Mouse (Mus musculus): Measurements from ENCODE around the gene Zfp598. TPM values are rescaled to one million over a fixed set of nuclear protein-coding genes. Genes with fewer than 3 reads are reported as not detected.

Zfp598 gene
- polyA plus RNA-seq, 1 experiment from 2014 or later = 12.5 TPM

DNA sequence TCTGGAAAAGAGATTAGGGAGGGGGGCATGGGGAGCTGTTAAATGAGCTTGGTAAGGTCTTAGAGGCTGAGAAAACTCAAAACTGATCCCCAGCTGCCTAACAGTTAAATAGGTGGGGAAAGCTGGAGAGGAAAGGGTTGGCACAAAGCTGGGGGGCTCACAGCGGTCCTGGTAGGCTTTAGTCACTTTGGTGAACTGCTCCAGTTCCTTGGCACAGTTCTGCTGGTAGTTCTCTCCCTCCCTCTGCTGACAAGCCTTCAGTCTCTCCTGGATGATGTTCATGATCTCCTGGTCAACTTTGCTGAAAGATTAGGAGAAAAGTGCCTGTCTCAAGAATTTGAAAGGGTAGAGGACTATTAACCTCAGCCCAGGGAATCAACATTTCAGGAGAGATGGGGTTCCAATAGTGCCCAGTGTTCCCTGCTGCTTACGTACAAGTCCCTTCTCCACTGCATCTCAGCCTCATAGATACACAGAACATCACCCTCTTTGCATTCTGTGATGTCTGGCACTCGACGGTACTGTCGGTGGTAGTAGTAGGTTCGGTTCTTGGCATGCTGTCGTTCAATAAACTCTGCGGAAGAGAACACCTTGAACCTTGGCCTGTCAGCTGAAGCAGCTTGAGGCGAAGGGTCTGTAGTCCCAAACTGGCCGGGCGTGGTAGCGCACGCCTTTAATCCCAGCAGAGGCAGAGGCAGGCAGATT, 52.9 kb downstream of the Zfp598 start:
- Histone ChIP-seq H3K4me1 (replicated peaks) (peaks cover 34% of the 10 kb centered on the region), H3K27ac (no peak overlapping the region), H3K9ac (peak overlapping the region; percentile 56; the same call in 1 of the 2 replicates), H3K27me3 (no peaks in the 10 kb centered on the region), H3K9me3 (replicated peaks) (no peaks in the 10 kb centered on the region), H3K36me3 (peaks cover 19% of the 10 kb centered on the region), H3K4me2 (peak overlapping the region; percentile 70), H3K4me3 (peak overlapping the region; percentile 89)
- 33% methylated on average over 13 of the region's 13 CpGs for WGBS
- ATAC-seq (replicated peaks; ENCODE audit: insufficient number of reproducible peaks, insufficient read depth, low FRiP score, low read depth) = no peak

DNA sequence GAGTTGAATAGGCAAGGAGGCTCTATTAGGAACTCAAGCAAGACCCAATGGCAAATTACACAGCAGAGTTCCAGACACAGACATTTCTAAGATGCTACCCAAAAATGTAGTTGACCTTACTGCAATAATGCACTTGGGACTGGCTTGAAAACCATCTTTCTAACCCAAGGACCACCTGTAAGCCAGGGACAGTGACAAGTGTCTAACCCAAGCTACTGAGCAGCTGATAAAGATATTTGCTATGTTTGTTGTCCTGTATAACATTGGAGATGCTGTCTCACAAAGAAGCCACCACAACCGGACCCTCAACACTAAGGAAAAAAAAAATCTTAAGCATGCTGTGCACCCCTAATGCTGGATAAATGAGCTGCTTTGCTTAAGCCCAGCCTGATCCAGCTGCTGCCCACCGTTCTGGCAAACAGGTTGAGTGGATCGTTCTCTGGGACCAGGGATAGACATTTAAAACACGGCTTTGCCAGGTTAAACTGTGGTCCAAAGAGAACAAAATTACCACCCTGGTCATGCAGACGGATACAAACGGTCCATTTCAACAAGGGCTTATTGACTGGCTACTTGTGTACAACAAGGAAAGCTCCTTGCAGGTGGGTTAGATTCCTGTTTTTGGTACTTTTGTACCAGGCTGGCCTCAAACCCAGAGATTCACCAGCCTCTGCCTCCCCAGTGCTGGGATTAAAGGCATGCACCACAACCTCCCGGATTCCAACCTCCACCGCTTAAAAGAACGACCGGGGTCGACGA, 53.8 kb downstream of the Zfp598 start:
- no peak for ATAC-seq (replicated peaks; ENCODE audit: insufficient number of reproducible peaks, insufficient read depth, low FRiP score, low read depth)
- peak overlapping the region; percentile 96 for H3K27ac ChIP-seq
- WGBS = 4% methylated on average over 12 of the region's 12 CpGs

GRCm38 (mm10) chr17:24723881-24724180, 54.3 kb downstream of the Zfp598 start:
- peak overlapping the region; percentile 70 for H3K4me2 ChIP-seq
- no peaks in the 10 kb centered on the region; the same call in 1 of the 2 replicates for H3K27me3 ChIP-seq
- peak overlapping the region; percentile 96 for H3K27ac ChIP-seq
- peaks cover 31% of the 10 kb centered on the region for H3K4me1 ChIP-seq (replicated peaks)
- peak overlapping the region; percentile 89 for H3K4me3 ChIP-seq
- WGBS = 0% methylated on average over 15 of the region's 15 CpGs
- 0 out of 2 replicates have a peak, but pooled peaks have one; percentile 4 for ATAC-seq (replicated peaks; ENCODE audit: insufficient number of reproducible peaks, insufficient read depth, low FRiP score, low read depth)
- peak overlapping the region; percentile 95 for H3K9ac ChIP-seq
- no peaks in the 10 kb centered on the region for H3K9me3 ChIP-seq (replicated peaks)
- H3K36me3 ChIP-seq = peaks cover 16% of the 10 kb centered on the region

More for the DNA sequence above, 53.8 kb downstream of the Zfp598 start:
- Histone ChIP-seq H3K36me3 (peaks cover 16% of the 10 kb centered on the region), H3K4me2 (peak overlapping the region; percentile 70), H3K27me3 (no peaks in the 10 kb centered on the region; the same call in 1 of the 2 replicates), H3K4me1 (replicated peaks) (peaks cover 34% of the 10 kb centered on the region), H3K9me3 (replicated peaks) (no peaks in the 10 kb centered on the region), H3K4me3 (peak overlapping the region; percentile 89), H3K9ac (peak overlapping the region; percentile 95)

GRCm38 (mm10) chr17:24724184-24724583, 54.7 kb downstream of the Zfp598 start, which contains the start of gene Ndufb10:
Ndufb10 (minus strand) TSS chr17:24724478.
- peak; percentile 72 for ATAC-seq (replicated peaks; ENCODE audit: insufficient number of reproducible peaks, insufficient read depth, low FRiP score, low read depth)
- WGBS = 1% methylated on average over 30 of the region's 30 CpGs
- H3K36me3 ChIP-seq = peaks cover 16% of the 10 kb centered on the region

DNA sequence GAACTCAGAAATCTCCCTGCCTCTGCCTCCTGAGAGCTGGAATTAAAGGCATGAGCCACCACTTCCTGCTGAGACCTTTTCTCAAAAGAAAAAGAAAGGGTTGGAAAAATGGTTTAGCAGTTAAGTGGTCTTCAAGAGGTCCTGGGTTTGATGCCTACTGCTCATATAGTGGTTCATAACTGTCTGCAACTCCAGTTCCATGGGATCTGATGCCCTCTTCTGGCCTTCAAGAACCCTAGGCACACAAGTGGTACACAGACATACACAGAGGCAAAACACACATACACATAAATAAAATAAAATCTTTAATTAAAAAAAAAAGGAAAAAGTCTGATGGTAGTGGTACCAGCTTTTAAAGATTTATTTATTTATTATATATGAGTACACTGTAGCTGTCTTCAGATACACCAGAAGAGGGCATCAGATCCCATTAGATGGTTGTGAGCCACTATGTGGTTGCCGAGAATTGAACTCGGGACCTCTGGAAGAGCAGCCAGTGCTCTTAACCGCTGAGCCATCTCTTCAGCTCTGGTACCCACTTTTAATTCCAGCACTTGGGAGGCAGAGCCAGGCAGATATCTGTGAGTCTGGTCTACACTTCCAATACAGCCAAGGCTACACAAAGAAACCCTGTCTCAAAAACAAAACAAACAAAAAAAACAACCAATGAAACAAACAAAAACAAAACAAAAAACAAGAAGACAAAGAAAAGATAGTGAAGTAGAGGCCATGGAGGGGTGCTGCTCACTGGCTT, 56.3 kb downstream of the Zfp598 start:
- ATAC-seq (replicated peaks; ENCODE audit: insufficient number of reproducible peaks, insufficient read depth, low FRiP score, low read depth) = no peak
- 73% methylated on average over 3 of the region's 3 CpGs for WGBS

More at GRCm38 (mm10) chr17:24724184-24724583, 54.7 kb downstream of the Zfp598 start, which contains the start of gene Ndufb10:
- Histone ChIP-seq H3K4me3 (peak within 1 kb of the TSS; percentile 89), H3K4me1 (replicated peaks) (peaks cover 27% of the 10 kb centered on the region), H3K9me3 (replicated peaks) (no peaks in the 10 kb centered on the region), H3K9ac (peak within 1 kb of the TSS; percentile 95), H3K4me2 (peak within 1 kb of the TSS; percentile 70), H3K27me3 (no peaks in the 10 kb centered on the region; the same call in 1 of the 2 replicates), H3K27ac (peak within 1 kb of the TSS; percentile 96)

GRCm38 (mm10) chr17:24727618-24728017, 58.1 kb downstream of the Zfp598 start, which contains the start of gene Rpl3l:
Rpl3l (plus strand) TSS chr17:24727820.
- Histone ChIP-seq H3K4me2 (no peak within 1 kb of the TSS), H3K4me1 (replicated peaks) (peaks cover 24% of the 10 kb centered on the region), H3K9me3 (replicated peaks) (no peaks in the 10 kb centered on the region), H3K36me3 (peaks cover under 1% of the 10 kb centered on the region; the same call in 1 of the 2 replicates), H3K4me3 (no peak within 1 kb of the TSS), H3K9ac (no peak within 1 kb of the TSS), H3K27me3 (no peaks in the 10 kb centered on the region; the same call in 1 of the 2 replicates), H3K27ac (no peak within 1 kb of the TSS)
- ATAC-seq (replicated peaks; ENCODE audit: insufficient number of reproducible peaks, insufficient read depth, low FRiP score, low read depth) = no peak
- 50% methylated on average over 2 of the region's 2 CpGs for WGBS

More for the DNA sequence above, 56.3 kb downstream of the Zfp598 start:
- H3K27me3 ChIP-seq = no peaks in the 10 kb centered on the region; the same call in 1 of the 2 replicates
- peaks cover 27% of the 10 kb centered on the region for H3K4me1 ChIP-seq (replicated peaks)
- H3K4me3 ChIP-seq = no peak overlapping the region
- no peaks in the 10 kb centered on the region for H3K9me3 ChIP-seq (replicated peaks)
- no peak overlapping the region for H3K4me2 ChIP-seq
- no peak overlapping the region for H3K9ac ChIP-seq
- H3K36me3 ChIP-seq = peaks cover 16% of the 10 kb centered on the region
- no peak overlapping the region for H3K27ac ChIP-seq

GRCm38 (mm10) chr17:24728184-24728583, 58.7 kb downstream of the Zfp598 start:
- Histone ChIP-seq H3K9me3 (replicated peaks) (no peaks in the 10 kb centered on the region), H3K27me3 (no peaks in the 10 kb centered on the region; the same call in 1 of the 2 replicates), H3K27ac (no peak overlapping the region), H3K4me1 (replicated peaks) (peaks cover 21% of the 10 kb centered on the region), H3K4me3 (no peak overlapping the region), H3K36me3 (no peaks in the 10 kb centered on the region), H3K9ac (no peak overlapping the region), H3K4me2 (no peak overlapping the region)
- no peak for ATAC-seq (replicated peaks; ENCODE audit: insufficient number of reproducible peaks, insufficient read depth, low FRiP score, low read depth)
- WGBS = 67% methylated on average over 17 of the region's 17 CpGs

DNA sequence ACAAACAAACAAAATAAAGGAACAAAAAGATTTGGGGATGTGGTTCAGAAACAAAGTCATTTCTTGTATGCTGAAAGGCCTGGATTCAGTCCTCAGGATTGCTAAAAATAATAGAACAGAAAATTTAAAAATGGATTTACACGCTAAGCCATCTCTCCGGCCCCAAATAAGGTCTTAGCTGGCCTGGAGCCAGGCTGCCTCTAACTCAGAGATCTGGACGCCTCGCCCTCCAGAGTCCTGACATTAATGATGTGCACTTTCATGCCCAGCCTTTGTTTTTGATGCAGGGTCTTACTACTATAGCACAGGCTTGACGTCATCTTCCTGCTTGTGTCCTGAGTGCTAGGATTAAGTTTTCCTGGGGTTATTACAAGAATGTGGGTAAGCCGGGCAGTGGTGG, 59.6 kb downstream of the Zfp598 start:
- H3K9ac ChIP-seq = no peak overlapping the region
- H3K36me3 ChIP-seq = no peaks in the 10 kb centered on the region
- 54% methylated on average over 6 of the region's 6 CpGs for WGBS
- H3K27ac ChIP-seq = no peak overlapping the region
- no peak overlapping the region for H3K4me3 ChIP-seq
- no peaks in the 10 kb centered on the region for H3K9me3 ChIP-seq (replicated peaks)
- no peak for ATAC-seq (replicated peaks; ENCODE audit: insufficient number of reproducible peaks, insufficient read depth, low FRiP score, low read depth)
- no peaks in the 10 kb centered on the region; the same call in 1 of the 2 replicates for H3K27me3 ChIP-seq
- no peak overlapping the region for H3K4me2 ChIP-seq
- H3K4me1 ChIP-seq (replicated peaks) = peaks cover 19% of the 10 kb centered on the region

GRCm38 (mm10) chr17:24730787-24731186, 61.3 kb downstream of the Zfp598 start:
- peaks cover 16% of the 10 kb centered on the region for H3K4me1 ChIP-seq (replicated peaks)
- H3K4me3 ChIP-seq = no peak overlapping the region
- H3K36me3 ChIP-seq = no peaks in the 10 kb centered on the region
- no peaks in the 10 kb centered on the region; the same call in 1 of the 2 replicates for H3K27me3 ChIP-seq
- H3K9me3 ChIP-seq (replicated peaks) = no peaks in the 10 kb centered on the region
- H3K4me2 ChIP-seq = no peak overlapping the region
- H3K9ac ChIP-seq = no peak overlapping the region
- ATAC-seq (replicated peaks; ENCODE audit: insufficient number of reproducible peaks, insufficient read depth, low FRiP score, low read depth) = no peak
- WGBS = 82% methylated on average over 14 of the region's 14 CpGs
- H3K27ac ChIP-seq = no peak overlapping the region
